Mouse (Mus musculus) common myeloid progenitor, adult 5-6 weeks (primary cell): ENCODE results near the gene Ncoa7. TPM values are rescaled to one million over a fixed set of nuclear protein-coding genes. Genes with fewer than 3 reads are reported as not detected.

ENCODE experiments used
- ATAC-seq: replicated peaks from 2 replicates; pipeline ENCODE4 v1.8.0; 2016; ENCODE audit warnings: low read depth, mild to moderate bottlenecking, moderate TSS enrichment, inconsistent platforms; ENCODE audit not compliant: poor library complexity, severe bottlenecking
- total RNA-seq: library from RNA; stranded (forward); fragments of 200-1000, 187-1606 nt; gene quantifications from 2 replicates; pipeline ENCODE4 v1.2.3, GENCODE M21; 2017

Gene Ncoa7
- total RNA-seq, 1 experiment from 2014 or later: 28.8 TPM

- no peak for ATAC-seq
Observed at GRCm38 (mm10) chr10:30752485-30752884, 50.6 kb downstream of the Ncoa7 start.

GRCm38 (mm10) chr10:30751586-30751985 lies 51.5 kb downstream of the Ncoa7 start:
- ATAC-seq: peak; percentile 81

GRCm38 (mm10) chr10:30749807-30750206 lies 53.3 kb downstream of the Ncoa7 start:
- no peak; the same call in 1 of the 2 replicates for ATAC-seq

GRCm38 (mm10) chr10:30745238-30745974 lies 57.7 kb downstream of the Ncoa7 start:
- ATAC-seq: no peak

- no peak for ATAC-seq
Observed at GRCm38 (mm10) chr10:30743275-30743674, 59.9 kb downstream of the Ncoa7 start.

- no peak for ATAC-seq
Observed at GRCm38 (mm10) chr10:30738403-30738802, 64.7 kb downstream of the Ncoa7 start.

- ATAC-seq: no peak
Observed at GRCm38 (mm10) chr10:30737323-30737722, 65.8 kb downstream of the Ncoa7 start.

GRCm38 (mm10) chr10:30733148-30733785 lies 69.9 kb downstream of the Ncoa7 start:
- no peak for ATAC-seq

- ATAC-seq: no peak
Observed at GRCm38 (mm10) chr10:30731321-30731914, 71.7 kb downstream of the Ncoa7 start.

GRCm38 (mm10) chr10:30730791-30731190 lies 72.3 kb downstream of the Ncoa7 start:
- ATAC-seq: no peak

GRCm38 (mm10) chr10:30729157-30730096 lies 73.7 kb downstream of the Ncoa7 start:
- peak; percentile 62 for ATAC-seq

- ATAC-seq: peak; percentile 58
Observed at GRCm38 (mm10) chr10:30723014-30723413, 80.1 kb downstream of the Ncoa7 start.

GRCm38 (mm10) chr10:30720556-30720955 lies 82.6 kb downstream of the Ncoa7 start:
- no peak for ATAC-seq

- no peak for ATAC-seq
Observed at GRCm38 (mm10) chr10:30719947-30720346, 83.2 kb downstream of the Ncoa7 start.

GRCm38 (mm10) chr10:30718703-30719340 lies 84.3 kb downstream of the Ncoa7 start:
- peak; percentile 98 for ATAC-seq

- no peak for ATAC-seq
Observed at GRCm38 (mm10) chr10:30716171-30716570, 87.0 kb downstream of the Ncoa7 start.

- no peak for ATAC-seq
Observed at GRCm38 (mm10) chr10:30712540-30712939, 90.6 kb downstream of the Ncoa7 start.

- ATAC-seq: no peak
Observed at GRCm38 (mm10) chr10:30709846-30710403, 93.2 kb downstream of the Ncoa7 start.

- ATAC-seq: no peak
Observed at GRCm38 (mm10) chr10:30708039-30708438, 95.1 kb downstream of the Ncoa7 start.
